Mouse (Mus musculus): ENCODE measurements at regions not wholly inside any gene's neighbourhood (a gene's known extent, or its start where the extent isn't known, plus 50 kb on each side); places are given as distances from the start of the nearest gene placed in this dataset.

- DNase-seq (ENCODE audit: low spot score): no peak
Observed at GRCm38 (mm10) chr14:73730796-73731195, 69.8 kb downstream of the Gm21750 start.

- DNase-seq (ENCODE audit: low spot score): no peak
Observed at GRCm38 (mm10) chr14:73732161-73732560, 71.1 kb downstream of the Gm21750 start.

GRCm38 (mm10) chr14:73750790-73751189 is 89.8 kb downstream of the Gm21750 start:
- no peak for DNase-seq (ENCODE audit: low spot score)

- no peak for DNase-seq (ENCODE audit: low spot score)
Observed at GRCm38 (mm10) chr14:73759986-73760385, 99.0 kb downstream of the Gm21750 start.

GRCm38 (mm10) chr14:73772964-73773363 is 111.9 kb downstream of the Gm21750 start:
- DNase-seq (ENCODE audit: low spot score): no peak

- no peak for DNase-seq (ENCODE audit: low spot score)
Observed at GRCm38 (mm10) chr14:73773810-73774209, 112.8 kb downstream of the Gm21750 start.

- DNase-seq (ENCODE audit: low spot score): peak; percentile 27
Observed at GRCm38 (mm10) chr14:73776066-73776465, 115.0 kb downstream of the Gm21750 start.

GRCm38 (mm10) chr14:73807169-73807568 is 146.1 kb downstream of the Gm21750 start:
- DNase-seq (ENCODE audit: low spot score): no peak

GRCm38 (mm10) chr14:73838890-73839289 is 177.9 kb downstream of the Gm21750 start:
- no peak for DNase-seq (ENCODE audit: low spot score)

GRCm38 (mm10) chr14:73861782-73862181 is 200.8 kb downstream of the Gm21750 start:
- no peak for DNase-seq (ENCODE audit: low spot score)

- DNase-seq (ENCODE audit: low spot score): no peak
Observed at GRCm38 (mm10) chr14:73874337-73874736, 213.3 kb downstream of the Gm21750 start.

GRCm38 (mm10) chr14:73875916-73876315 is 214.9 kb downstream of the Gm21750 start:
- no peak for DNase-seq (ENCODE audit: low spot score)

GRCm38 (mm10) chr14:73878267-73878666 is 217.2 kb downstream of the Gm21750 start:
- DNase-seq (ENCODE audit: low spot score): no peak

- DNase-seq (ENCODE audit: low spot score): no peak
Observed at GRCm38 (mm10) chr14:73878866-73879419, 217.9 kb downstream of the Gm21750 start.

- no peak for DNase-seq (ENCODE audit: low spot score)
Observed at GRCm38 (mm10) chr14:73891451-73891850, 230.4 kb downstream of the Gm21750 start.

GRCm38 (mm10) chr14:73894844-73895243 is 233.8 kb downstream of the Gm21750 start:
- no peak for DNase-seq (ENCODE audit: low spot score)

- DNase-seq (ENCODE audit: low spot score): no peak
Observed at GRCm38 (mm10) chr14:73895266-73895665, 234.2 kb downstream of the Gm21750 start.

GRCm38 (mm10) chr14:73899078-73899477 is 238.1 kb downstream of the Gm21750 start:
- DNase-seq (ENCODE audit: low spot score): no peak

GRCm38 (mm10) chr14:73902085-73902713 is 241.2 kb downstream of the Gm21750 start:
- DNase-seq (ENCODE audit: low spot score): no peak

GRCm38 (mm10) chr14:73913756-73914448 is 252.9 kb downstream of the Gm21750 start:
- no peak for DNase-seq (ENCODE audit: low spot score)

- no peak for DNase-seq (ENCODE audit: low spot score)
Observed at GRCm38 (mm10) chr14:73915990-73916389, 255.0 kb downstream of the Gm21750 start.

GRCm38 (mm10) chr14:73931095-73931494 is 270.1 kb downstream of the Gm21750 start:
- no peak for DNase-seq (ENCODE audit: low spot score)

- DNase-seq (ENCODE audit: low spot score): no peak
Observed at GRCm38 (mm10) chr14:73947316-73947715, 286.3 kb downstream of the Gm21750 start.

Data from gastrocnemius, adult 18-20 months (tissue).